Mouse (Mus musculus) adipocyte (in vitro differentiated cells): ENCODE data around the gene Mxi1.
A peak's percentile ranks its signal among the peaks of the same experiment; 100 is the strongest.

Source experiments
- DNase-seq: peaks from one replicate; pipeline ENCODE4 v3.0.0-alpha.2; 2016; ENCODE audit warnings: low spot score

Gene Mxi1

DNA sequence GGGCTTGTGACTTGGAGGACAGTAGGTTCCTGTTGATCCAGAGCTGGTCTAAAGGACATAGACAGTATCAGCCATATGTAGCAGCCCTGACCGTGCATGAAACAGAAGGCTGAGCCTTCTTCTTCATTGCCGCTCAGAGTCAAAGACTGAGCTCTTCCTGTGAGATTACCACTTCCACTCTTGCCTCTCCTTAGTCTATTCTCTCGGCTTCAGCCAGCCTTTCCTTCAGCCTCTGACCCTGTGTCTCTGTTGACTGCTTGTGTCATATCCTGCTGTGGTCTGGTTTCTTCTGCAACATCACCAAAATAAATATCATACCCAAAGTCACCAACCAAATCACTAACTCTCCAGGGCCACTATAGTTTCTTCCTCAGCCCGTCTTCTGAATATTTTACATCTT, 88.9 kb downstream of the Mxi1 start:
- DNase-seq = no peak

DNA sequence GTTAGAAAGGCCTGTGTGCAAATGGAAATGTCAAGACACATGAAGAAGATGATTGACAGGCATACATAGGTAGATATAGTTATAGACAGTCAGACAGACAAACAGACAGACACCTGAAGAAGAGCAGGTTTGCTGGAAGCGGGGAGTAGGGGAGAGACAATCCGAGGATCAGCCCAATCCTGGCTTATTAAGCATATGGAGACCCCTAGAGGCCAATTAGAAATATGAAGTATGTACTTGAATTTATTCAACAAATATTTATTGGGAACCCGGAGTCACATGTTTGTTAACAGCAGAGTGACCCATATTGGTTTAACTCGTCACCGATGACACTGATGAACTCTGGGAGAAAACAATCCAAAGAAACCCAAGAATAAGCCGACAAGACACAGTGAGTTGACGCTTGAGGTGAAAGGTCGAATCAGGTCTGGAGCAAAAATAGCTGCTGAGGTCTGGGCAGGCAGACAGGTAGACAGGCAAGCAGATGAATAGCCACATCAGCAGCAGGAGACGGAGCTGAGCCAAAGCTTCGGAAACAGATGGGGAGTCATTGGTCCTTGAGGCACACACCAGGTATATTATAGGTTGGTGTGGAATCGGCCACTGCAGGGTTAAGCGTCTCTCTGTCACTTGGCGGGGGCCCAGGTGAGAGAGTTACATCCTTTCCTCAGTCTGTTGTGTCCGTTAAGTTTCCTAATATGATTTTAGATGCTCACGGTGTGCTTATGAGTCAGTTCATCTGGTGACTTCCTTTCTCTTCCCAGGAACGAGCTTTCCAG, 90.2 kb downstream of the Mxi1 start:
- no peak for DNase-seq

DNA sequence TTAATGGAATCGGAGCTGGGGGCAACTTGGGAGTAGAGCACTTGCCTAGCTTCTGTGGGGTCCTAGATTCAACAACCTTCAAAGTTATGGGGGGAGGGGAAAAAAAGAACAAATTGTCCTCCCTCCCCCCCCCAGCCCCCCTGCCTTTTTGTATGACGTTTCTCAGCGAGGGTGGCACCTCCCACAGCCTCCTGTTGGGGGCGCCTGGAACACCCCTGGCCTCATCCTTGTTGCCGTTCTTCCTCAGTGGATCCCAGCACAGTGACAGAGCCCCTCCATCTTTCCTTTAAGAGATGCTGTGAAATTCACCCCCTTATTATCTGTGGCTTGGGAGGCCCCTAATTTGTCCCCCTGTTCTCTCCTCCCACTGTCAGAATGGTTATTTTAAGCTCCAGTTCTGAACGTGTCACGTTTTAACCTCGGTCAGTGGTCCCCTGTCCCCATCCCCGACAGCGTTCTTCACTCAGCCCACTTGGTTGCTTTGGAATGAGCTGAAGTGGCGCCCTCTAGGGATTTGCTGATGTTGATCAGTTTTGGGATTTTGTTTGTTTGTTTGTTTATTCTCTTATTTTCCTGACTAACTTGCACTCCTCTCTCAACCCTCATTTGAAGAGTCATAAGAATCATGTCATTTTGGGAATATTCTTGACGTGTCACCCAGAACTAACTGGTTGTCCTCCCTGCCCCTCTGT, 92.6 kb downstream of the Mxi1 start:
- no peak for DNase-seq

DNA sequence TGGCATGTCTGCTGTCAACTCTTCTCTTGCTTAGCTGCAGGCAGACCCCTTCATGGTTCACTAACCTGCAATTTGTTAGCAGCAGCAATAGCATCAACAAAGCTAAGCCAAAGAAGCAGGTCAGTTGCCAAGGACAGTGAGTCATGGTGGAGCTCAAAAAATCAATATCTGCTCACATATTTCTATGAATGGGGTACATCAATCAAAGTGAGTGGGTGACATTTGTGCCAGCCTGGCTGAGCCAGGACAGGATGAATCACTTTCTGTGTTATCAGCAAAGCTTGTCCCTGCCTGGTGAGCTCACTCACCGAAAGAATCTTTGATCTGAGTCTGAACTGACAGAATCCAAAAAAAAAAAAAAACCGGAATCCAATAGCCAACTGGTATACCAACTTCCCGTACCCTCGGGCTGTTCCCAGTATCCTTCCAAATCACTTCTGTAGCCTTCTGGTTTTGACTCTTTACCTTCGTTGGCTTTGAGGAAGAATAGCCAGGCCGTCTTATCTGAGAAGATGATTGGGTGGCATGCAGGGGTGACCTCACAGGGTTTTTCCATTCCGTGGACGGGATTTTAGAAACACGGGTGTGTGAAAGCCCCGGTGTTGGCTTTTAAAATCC, 94.0 kb downstream of the Mxi1 start:
- DNase-seq = peak; percentile 47

DNA sequence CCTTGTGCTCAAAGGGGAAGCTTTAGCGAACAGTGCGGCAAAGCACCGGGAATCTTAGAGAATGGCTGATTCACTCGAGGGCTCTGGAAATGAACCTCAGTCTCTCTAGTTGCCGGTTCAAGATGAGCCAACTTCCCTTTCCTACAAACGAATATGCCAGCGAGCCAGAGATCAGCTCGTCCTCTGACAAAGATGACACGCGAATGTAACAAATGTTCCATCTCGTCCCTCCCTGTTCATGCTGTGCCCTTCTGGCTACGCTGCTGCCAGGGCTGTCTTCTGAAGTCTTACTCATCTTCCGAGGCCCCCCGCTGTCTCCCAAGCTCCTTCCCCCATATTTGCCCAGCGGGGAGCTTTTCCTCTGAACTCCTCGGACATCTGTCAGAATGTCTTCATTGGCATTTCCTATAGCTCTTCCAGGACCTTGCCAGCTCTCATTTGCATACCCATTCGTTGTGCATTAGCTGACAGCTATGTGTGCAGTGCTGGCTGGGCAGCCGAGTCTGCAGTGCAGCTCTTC, 94.6 kb downstream of the Mxi1 start:
- DNase-seq = no peak

DNA sequence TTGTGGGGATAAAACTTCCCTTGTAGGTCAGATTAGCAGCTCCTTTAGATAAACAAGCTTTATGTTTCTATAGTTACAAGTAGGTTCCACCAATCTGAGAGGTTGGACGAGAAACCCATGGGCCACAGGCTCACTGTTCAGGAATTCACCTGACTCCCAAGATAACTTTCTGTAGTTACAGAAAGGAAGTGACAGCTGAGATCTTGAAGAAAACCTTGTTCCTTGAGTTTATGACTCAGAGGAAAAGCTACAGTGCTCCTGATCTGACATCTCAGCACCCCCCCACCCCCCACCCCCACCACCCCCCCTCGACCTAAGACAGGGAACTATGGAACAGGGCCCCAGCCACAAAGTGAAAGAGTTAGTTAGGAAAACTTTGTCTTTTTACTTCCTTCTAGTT, 95.5 kb downstream of the Mxi1 start:
- no peak for DNase-seq

DNA sequence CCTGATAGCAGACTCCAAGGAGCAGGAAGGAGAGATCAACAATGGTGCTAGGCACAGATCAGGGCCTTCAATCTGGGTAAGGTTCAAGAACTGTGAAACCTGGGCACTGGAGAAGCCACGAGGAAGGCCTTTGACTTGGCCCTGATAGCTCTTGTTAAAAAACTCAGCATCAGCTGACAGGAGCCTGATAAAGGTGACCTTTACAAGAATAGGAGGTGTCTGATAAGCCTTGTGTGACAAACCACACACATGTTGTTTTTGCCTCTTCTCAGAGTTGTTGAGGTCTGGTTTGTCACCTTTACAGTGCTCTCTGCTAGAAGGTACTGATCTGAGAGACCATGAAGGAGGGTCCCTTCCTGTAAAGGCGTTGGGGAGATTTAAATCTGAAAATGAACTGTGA, 97.0 kb downstream of the Mxi1 start:
- no peak for DNase-seq

DNA sequence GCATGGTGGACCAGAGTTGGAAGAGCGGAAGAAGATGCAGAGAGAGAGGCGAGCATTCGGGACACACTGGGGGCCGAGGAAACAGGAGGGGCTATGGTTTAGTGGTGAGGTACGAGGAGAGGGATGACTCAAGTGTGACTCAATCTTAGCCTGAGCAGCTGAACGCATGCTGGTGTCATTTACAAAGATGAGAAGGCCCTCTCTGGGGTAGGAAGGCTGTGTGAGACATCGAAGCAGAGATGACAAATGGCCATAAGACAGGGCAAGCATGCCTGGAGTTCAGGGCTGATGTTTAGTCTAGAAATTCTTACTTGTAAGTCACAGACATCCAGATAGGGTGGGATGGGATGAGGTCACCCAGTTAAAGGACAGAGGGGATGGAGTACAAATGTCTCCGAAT, 98.1 kb downstream of the Mxi1 start:
- DNase-seq = no peak

DNA sequence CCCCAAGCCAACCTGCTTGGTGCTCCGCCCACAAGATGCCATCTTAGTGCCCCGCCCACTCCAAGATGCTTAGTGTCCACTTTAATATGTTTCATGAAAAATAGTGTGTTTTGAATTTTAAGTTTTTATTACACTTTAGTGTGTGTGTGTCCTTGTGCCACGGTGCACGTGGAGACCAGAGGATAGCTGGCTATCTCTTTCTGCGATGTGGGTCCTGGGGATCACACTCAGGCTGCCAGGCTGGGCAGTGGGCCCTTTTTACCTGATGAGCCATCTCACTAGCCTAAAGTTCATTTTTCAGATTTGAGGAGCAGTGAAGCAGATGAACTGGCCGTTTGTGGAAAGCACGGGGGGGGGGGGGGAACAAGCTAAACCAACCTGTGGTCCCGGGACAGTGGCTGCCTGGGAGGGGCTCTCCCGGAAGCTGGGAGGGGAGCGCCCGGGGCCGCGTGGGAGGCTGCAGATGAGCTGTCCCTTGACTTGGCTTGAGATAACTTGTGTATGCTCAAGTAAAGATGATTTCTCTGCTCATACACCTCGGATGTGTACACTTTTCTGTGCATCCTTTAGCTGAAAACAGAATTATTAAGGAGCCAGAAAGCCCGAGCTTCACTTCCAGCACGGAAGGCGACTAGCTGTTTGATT, 99.5 kb downstream of the Mxi1 start:
- DNase-seq = no peak

DNA sequence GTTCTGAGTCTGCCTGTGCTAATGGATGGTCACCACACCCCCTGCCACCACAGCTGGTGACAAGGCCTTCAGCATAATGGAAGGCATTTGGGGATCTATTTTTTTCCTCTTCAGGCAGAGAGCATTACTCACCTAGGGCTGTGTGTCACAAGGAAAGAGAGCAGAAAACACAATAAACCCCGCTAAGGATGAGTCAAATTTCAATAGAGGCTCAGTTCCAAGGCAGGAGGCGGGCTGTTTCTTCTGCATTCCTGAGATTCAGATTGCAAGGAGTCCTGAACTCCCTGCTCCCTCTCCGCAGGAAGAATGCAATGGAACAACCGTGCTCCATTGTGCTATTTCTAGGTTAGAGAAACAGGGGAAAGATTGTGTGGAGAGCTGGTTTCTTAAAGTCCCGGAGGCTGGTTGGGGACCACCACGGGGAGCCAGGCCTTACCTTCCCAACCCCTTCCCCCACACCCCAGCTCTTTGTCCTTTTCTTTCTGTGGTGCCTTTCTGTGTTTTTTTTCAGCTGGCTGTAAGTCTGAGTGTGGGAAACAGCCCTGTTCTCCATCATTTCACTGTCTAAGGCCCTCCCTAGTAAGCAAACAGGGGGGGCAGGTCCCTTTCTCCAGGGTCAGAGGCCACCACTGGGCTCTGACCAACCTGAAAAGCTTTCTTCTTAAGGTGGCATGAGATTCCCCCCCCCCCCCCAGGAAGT, 102.0 kb downstream of the Mxi1 start:
- no peak for DNase-seq

DNA sequence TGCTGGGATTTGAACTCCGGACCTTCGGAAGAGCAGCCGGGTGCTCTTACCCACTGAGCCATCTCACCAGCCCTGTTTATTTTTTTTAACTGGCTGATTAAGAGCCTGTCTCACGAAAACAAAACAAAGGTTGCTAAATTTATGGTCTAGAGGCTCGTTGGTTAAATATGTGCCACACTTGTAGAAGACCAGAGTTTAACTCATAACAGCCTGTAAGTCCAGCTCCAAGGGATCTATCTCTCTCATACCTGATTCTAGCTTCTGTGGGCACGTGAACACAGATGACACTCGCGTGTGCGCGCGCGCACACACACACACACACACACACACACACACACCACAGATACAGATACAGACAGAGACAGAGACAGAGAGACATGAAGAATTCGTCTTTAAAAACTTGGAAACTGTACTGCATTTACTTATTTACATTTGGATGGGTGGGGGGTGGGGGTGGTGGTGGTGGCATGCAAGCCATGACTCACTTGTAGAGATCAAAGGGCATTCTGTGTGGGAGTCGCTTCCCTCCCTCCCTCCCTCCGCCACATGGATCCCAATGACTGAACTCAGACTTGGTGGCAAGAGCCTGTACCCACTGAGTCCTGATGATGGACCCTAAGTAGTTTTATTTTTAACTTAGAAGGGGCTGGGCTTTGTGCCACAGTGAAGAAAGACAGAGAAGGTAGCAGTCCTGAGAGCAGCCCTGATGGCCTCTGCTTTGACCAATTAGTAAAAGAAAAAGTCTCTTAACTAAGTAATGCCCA, 103.5 kb downstream of the Mxi1 start:
- no peak for DNase-seq

DNA sequence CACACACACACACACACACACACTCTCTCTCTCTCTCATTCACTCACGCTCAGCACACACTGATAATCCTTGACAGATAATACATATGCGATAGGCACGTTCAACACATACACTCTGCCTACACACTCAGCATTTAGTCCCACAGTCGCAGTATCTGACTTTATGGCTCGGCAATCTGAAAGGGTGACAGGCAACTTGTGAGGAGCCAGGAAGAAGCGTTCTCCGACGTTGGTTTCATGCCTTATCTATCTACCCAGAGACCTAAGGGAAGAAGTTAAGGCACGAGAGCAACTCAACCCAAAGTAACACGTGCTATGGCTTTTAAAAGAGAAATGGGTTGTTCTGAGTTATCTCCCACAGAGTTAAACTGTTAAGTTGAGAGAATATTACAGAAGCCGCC, 104.3 kb downstream of the Mxi1 start:
- DNase-seq = no peak

DNA sequence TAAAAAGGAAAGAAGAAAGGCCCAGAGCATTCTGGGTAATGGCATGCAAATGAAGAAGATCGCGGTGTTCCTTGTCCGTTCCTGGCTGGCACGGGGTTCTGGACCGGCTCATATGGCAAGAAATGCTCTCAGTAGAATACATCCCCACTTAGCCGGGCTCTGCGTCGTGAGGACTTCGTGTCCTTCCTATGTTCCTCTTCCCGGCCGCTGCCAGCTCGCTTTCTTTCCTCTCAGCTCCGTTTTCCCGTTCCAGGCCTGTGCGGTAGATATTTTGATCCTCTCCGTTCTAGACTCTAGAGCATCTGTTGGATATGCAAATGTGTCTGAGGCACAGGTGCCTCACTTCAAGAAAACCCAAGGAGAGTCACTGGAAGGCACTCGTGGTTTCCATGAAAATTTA, 104.9 kb downstream of the Mxi1 start:
- no peak for DNase-seq

DNA sequence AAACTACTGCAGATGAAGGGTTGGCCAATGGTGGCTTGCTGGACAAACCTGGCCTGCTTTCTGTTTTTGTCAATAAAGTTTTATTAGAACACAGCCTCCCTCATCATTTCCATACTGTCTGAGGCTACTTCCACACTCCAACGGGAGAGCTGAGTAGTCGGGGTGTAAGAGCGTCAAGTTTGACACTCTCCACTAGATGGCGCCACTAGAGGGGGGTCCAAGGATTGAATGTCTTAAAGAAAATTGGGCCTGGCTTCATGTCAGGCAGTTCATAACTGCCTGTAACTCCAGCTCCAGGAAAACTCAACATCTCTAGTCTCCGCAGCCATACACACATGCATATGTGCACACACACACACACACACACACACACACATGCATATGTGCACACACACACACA, 109.5 kb downstream of the Mxi1 start:
- DNase-seq = peak; percentile 87

DNA sequence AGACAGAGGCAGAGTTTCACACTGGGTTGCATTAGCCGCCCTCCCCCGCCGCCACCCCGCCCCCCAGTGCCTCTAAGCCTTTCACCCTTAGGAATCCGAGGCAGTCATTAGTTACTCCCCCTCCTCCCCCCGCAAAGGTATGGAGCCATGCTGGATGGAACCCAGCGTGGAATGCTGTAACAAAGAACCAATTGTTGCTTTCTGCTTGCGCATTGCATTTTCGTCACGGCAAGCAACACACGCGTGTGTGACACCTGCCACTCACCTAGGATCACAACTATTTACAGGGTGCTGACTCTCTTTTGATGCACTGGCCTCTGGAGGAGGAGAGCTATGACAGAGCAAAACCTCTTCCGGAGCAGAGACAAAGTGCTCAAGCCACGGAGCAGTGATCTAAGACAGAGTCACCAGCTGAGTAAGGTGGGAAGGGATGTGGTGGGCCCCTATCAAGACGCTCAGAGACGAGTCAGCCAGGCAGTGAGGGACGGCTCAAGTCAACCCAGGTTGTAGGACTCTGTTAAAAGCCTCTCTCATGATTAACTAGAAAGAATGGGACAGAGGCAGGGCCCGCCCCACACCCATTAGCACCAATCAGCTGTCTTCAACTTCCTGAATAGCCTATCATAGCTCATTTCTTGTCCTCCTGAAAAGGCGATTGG, 110.7 kb downstream of the Mxi1 start:
- peak; percentile 87 for DNase-seq

DNA sequence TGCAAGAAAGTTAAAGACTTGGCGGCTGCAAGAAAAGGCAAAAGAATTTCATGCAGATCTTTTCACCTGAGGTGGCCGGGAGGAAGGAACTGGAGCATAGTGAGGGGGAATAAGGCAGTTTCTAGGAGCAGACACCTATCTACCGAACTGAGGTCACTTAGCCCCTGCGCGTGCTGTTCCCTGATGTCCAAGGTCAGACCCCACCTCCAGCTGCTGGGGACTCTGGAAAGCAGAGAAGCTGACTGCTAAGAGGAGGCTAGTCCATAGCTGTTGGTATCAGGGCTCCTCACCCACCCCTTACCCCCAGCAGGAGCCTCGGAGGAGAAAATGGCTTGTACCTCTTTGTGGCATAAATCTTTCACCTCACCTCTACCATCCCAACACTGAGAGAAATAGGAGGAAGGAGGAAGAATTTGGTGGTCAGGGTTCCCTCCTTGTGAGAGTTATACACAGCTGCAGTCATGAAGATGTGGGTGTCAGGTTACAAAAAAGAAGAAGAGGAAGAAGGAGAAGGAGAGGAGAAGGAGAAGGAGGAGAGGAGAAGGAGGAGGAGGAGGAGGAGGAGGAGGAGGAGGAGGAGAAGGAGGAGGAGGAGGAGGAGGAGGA, 111.4 kb downstream of the Mxi1 start:
- DNase-seq = no peak

DNA sequence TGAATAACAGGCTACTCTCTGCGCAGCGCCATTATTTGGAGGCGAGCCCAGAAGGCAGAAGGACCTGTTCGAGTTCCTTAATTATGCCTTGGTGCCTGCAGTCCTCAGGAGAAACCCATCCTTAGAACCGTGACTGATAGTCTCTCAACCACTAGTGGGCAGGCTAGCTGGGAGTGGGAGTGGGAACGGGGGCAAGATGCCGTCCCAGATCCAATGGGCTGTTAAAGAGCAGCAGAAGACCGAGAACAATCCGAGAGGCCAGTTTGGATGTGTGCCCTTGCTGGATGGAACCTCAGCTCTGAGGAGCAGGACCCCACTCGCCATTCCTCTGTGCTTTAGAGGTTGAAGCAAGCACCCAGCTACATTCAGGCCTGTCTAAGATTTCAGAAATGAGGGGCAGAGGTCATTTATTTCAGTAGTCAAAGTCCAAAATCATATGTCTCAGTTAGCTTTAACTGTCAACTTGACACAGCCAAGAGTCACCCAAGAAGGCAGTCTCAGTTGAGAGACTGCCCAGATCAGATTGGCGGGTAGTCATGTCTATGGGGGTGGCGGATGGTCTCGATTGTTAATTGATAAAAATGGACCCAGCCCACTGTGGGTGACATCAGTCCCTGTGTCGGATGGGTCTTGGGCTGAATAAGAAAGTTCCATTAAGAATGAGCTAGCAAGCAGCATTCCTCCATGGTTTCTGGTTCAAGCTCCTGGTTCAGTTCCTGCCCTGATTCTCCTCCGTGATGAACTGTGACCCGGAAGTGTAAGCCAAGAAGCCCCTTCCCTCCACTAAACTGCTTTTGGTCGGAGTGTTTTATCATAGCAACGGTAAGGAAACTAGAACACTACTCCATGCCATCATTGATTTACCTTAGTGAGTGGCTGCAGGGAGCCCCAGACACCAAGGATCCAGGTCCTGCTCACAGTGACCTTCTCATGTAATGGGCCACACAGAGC, 112.3 kb downstream of the Mxi1 start:
- no peak for DNase-seq

DNA sequence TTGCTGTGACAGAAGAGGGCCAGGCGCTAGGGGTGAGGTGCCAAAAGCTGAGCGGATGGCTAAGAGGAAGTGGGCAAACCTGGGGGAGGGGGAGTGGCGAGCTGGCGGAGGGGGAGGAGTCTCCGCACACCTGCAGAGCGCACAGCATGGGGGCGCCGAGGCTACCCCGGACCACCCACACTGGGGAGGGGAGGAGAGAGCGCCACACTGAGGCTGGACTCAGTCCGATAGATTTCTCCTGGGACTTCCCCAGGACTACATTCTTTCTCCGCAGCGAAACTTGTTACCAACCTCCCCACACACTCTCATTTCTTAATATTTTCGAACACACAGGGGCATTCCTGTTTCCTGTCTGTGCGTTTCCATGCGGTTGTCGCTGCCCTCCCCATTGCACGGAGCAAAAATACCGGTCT, 113.0 kb downstream of the Mxi1 start:
- DNase-seq = no peak

DNA sequence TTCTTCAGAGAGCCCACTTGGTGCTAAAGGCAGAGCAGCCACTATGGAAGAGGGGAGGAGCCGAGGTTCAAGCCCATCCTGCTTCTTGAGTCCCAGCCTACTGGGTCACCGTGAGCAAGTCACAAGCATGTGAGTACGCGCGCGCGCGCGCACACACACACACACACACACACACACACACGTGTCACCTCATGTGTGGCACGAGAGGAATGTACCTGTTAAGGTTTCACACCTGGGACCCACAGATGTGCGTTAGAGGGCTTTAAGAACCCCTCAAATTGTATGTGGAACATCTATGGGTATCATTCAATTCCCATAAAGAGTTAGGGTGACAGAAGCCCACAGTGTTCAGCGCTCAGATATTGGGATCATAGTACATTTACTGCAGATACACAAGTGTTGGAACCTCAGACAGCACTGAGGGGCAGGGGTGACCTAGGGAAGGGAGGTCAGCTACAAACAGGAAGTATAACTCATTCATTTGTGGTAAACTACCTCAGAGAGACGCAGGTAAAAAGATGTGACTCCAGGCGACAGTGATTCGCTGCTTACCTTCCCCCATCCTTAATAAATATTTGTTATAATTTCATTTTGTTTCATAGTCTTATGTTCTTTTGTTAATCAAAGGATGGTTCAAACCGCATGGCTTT, 113.6 kb downstream of the Mxi1 start:
- DNase-seq = no peak
